Mouse (Mus musculus): ENCODE results near the gene Prkag1. TPM values are rescaled to one million over a fixed set of nuclear protein-coding genes. Genes with fewer than 3 reads are reported as not detected.

The Prkag1 gene
- polyA plus RNA-seq, 1 experiment from 2014 or later: 94.1 TPM

- Histone ChIP-seq H3K9me3 (replicated peaks) (no peaks in the 10 kb centered on the region), H3K4me3 (replicated peaks) (0 out of 2 replicates have a peak overlapping the region, but pooled peaks have one; percentile 12), H3K27me3 (peaks cover 100% of the 10 kb centered on the region), H3K4me1 (replicated peaks) (peaks cover 38% of the 10 kb centered on the region), H3K36me3 (replicated peaks) (no peaks in the 10 kb centered on the region), H3K27ac (replicated peaks) (no peak overlapping the region), H3K9ac (no peak overlapping the region), H3K4me2 (peak overlapping the region; percentile 44)
- ATAC-seq (ENCODE audit: insufficient read depth): 0 out of 2 replicates have a peak, but pooled peaks have one; percentile 24
- WGBS (ENCODE audit: insufficient replicate concordance): 3% methylated on average over 60 of the region's 62 CpGs
Observed at GRCm38 (mm10) chr15:98776280-98777004, 54.9 kb downstream of the Prkag1 start.

GRCm38 (mm10) chr15:98775533-98775932, 55.8 kb downstream of the Prkag1 start:
- Histone ChIP-seq H3K4me1 (replicated peaks) (peaks cover 38% of the 10 kb centered on the region), H3K4me3 (replicated peaks) (no peak overlapping the region), H3K4me2 (no peak overlapping the region), H3K36me3 (replicated peaks) (no peaks in the 10 kb centered on the region), H3K27ac (replicated peaks) (no peak overlapping the region), H3K9ac (no peak overlapping the region), H3K9me3 (replicated peaks) (no peaks in the 10 kb centered on the region), H3K27me3 (peaks cover 99% of the 10 kb centered on the region)
- 10% methylated on average over 5 of the region's 5 CpGs for WGBS (ENCODE audit: insufficient replicate concordance)
- ATAC-seq (ENCODE audit: insufficient read depth): no peak

DNA sequence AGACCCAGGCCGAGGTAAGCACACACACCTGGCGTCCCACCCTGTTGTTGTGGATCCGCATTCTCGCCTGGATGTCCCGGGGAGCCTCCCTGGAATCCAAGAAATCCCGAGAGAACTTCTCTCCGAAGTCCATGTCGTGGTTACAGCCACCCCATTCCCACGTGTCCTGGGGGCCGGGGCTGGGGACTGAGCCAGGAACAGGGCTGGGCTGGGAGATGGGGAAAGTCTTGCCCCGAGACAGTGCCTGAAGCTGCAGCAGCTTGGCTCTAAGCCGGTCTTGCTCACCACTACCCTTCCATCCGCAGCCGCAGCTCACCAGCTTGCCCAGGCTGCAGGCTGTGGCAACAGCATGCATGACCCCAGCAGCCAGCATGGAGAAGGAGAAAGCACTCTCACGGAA, 57.2 kb downstream of the Prkag1 start:
- H3K4me3 ChIP-seq (replicated peaks): no peak overlapping the region
- no peak overlapping the region for H3K4me2 ChIP-seq
- no peaks in the 10 kb centered on the region for H3K36me3 ChIP-seq (replicated peaks)
- H3K4me1 ChIP-seq (replicated peaks): peaks cover 38% of the 10 kb centered on the region
- 29% methylated on average over 15 of the region's 15 CpGs for WGBS (ENCODE audit: insufficient replicate concordance)
- H3K9ac ChIP-seq: no peak overlapping the region
- ATAC-seq (ENCODE audit: insufficient read depth): no peak
- H3K27ac ChIP-seq (replicated peaks): no peak overlapping the region
- H3K27me3 ChIP-seq: peaks cover 92% of the 10 kb centered on the region
- H3K9me3 ChIP-seq (replicated peaks): no peaks in the 10 kb centered on the region

DNA sequence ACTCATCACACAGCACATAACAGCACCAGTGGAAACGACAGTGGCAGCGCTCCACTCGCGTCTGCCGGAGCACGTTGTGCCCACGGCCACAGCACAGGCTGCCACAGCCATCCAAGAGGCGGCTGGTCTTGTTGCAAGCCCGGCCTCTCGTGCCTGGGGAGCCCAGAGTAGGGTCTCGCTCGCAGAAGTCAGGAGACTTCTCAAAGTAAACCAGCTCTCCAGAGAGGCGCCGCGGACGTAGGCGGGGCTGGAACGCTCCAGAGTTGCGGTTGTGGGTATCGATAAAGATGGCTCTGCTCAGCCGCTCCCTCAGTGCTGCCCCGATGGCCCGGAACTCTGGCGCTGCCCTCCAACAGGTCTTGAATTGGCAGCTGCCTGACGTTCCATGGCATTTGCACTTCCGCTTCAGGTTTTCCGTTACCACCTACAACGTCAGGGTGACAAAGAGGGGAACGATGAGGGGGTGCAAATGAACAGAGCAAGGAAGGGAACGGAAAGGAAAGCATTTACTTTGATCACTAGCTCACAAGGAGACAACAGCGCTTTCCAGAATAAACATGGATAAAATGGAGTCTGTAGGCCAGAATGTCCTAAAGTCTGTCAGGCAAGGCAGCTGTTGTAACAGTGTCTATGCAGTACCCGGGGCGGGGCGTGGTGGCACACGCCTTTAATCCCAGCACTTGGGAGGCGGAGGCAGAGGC, 58.7 kb downstream of the Prkag1 start:
- H3K9me3 ChIP-seq (replicated peaks): no peaks in the 10 kb centered on the region
- no peak overlapping the region for H3K27ac ChIP-seq (replicated peaks)
- H3K9ac ChIP-seq: no peak overlapping the region
- WGBS (ENCODE audit: insufficient replicate concordance): 2% methylated on average over 36 of the region's 36 CpGs
- peak overlapping the region; percentile 40 for H3K4me3 ChIP-seq (replicated peaks)
- H3K4me2 ChIP-seq: peak overlapping the region; percentile 61
- peaks cover 30% of the 10 kb centered on the region for H3K4me1 ChIP-seq (replicated peaks)
- peaks cover 91% of the 10 kb centered on the region for H3K27me3 ChIP-seq
- no peaks in the 10 kb centered on the region for H3K36me3 ChIP-seq (replicated peaks)
- no peak for ATAC-seq (ENCODE audit: insufficient read depth)

GRCm38 (mm10) chr15:98771813-98772425, 59.4 kb downstream of the Prkag1 start:
- Histone ChIP-seq H3K9me3 (replicated peaks) (no peaks in the 10 kb centered on the region), H3K4me1 (replicated peaks) (peaks cover 23% of the 10 kb centered on the region), H3K4me2 (peak overlapping the region; percentile 61), H3K27me3 (peaks cover 84% of the 10 kb centered on the region), H3K4me3 (replicated peaks) (peak overlapping the region; percentile 40), H3K9ac (no peak overlapping the region), H3K27ac (replicated peaks) (no peak overlapping the region), H3K36me3 (replicated peaks) (no peaks in the 10 kb centered on the region)
- 5% methylated on average over 12 of the region's 12 CpGs for WGBS (ENCODE audit: insufficient replicate concordance)
- no peak for ATAC-seq (ENCODE audit: insufficient read depth)

- Histone ChIP-seq H3K4me2 (no peak overlapping the region), H3K9me3 (replicated peaks) (no peaks in the 10 kb centered on the region), H3K9ac (no peak overlapping the region), H3K27ac (replicated peaks) (no peak overlapping the region), H3K4me3 (replicated peaks) (no peak overlapping the region), H3K27me3 (peaks cover 76% of the 10 kb centered on the region), H3K4me1 (replicated peaks) (peaks cover 18% of the 10 kb centered on the region), H3K36me3 (replicated peaks) (no peaks in the 10 kb centered on the region)
- no peak for ATAC-seq (ENCODE audit: insufficient read depth)
- 49% methylated on average over 5 of the region's 5 CpGs for WGBS (ENCODE audit: insufficient replicate concordance)
Observed at GRCm38 (mm10) chr15:98768259-98768658, 63.1 kb downstream of the Prkag1 start.

DNA sequence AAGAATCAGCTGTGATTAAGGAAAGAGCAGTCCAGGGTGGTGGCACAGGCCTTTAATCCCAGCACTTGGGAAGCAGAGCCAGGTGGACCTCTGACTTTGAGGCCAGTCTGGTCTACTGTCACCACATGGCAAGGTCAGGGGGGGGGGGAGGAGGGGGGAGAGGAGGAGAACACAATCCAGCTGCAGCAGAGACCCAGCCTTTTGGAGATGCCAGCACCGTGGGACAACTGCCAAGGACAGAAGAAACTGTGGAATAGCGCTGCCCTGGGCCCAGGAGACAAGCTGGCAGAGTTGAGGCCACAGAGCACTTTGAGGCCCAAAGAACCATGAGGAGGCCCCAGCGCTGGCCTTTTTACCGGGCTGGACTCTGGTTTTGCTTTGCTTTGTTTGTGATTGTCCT, 65.4 kb downstream of the Prkag1 start:
- Histone ChIP-seq H3K27ac (replicated peaks) (no peak overlapping the region), H3K4me2 (no peak overlapping the region), H3K36me3 (replicated peaks) (no peaks in the 10 kb centered on the region), H3K9ac (no peak overlapping the region), H3K4me1 (replicated peaks) (peaks cover 27% of the 10 kb centered on the region), H3K4me3 (replicated peaks) (no peak overlapping the region), H3K9me3 (replicated peaks) (no peaks in the 10 kb centered on the region), H3K27me3 (peaks cover 60% of the 10 kb centered on the region)
- no peak for ATAC-seq (ENCODE audit: insufficient read depth)
- 68% methylated on average over 4 of the region's 4 CpGs for WGBS (ENCODE audit: insufficient replicate concordance)

Other genes starting within 250 kb of the Prkag1 start
- 6.6 and 6.9 TPM in 2 replicates for gene Adcy6, start 221.4 kb downstream of the Prkag1 start, polyA plus RNA-seq (2015; fragmentation: Nextera tagmentation; extraction: Ambion mirVana)
- 0.52 and 0.96 TPM in 2 replicates for gene Cacnb3, start 200.7 kb downstream of the Prkag1 start, polyA plus RNA-seq (2015; fragmentation: Nextera tagmentation; extraction: Ambion mirVana)
- 9.5 and 10.2 TPM in 2 replicates for gene Ddx23, start 168.6 kb downstream of the Prkag1 start, polyA plus RNA-seq (2015; fragmentation: Nextera tagmentation; extraction: Ambion mirVana)
- 0.84 and 0.89 TPM in 2 replicates for gene Rnd1, start 154.1 kb downstream of the Prkag1 start, polyA plus RNA-seq (2015; fragmentation: Nextera tagmentation; extraction: Ambion mirVana)
- not detected in 2 replicates for gene Ccdc65, start 123.3 kb downstream of the Prkag1 start, polyA plus RNA-seq (2015; fragmentation: Nextera tagmentation; extraction: Ambion mirVana)
- gene Fkbp11, start 103.3 kb downstream of the Prkag1 start, polyA plus RNA-seq (2015; fragmentation: Nextera tagmentation; extraction: Ambion mirVana): 156 and 176 TPM in 2 replicates
- gene Arf3, start 68.3 kb downstream of the Prkag1 start, polyA plus RNA-seq (2015; fragmentation: Nextera tagmentation; extraction: Ambion mirVana): 11.7 and 14.3 TPM in 2 replicates
- gene Wnt10b, start 53.4 kb downstream of the Prkag1 start, polyA plus RNA-seq (2015; fragmentation: Nextera tagmentation; extraction: Ambion mirVana): not detected in 2 replicates
- gene Wnt1, start 41.7 kb downstream of the Prkag1 start, polyA plus RNA-seq (2015; fragmentation: Nextera tagmentation; extraction: Ambion mirVana): not detected in 2 replicates
- not detected in 2 replicates for gene Ddn, start 22.0 kb downstream of the Prkag1 start, polyA plus RNA-seq (2015; fragmentation: Nextera tagmentation; extraction: Ambion mirVana)
- gene Kmt2d, start 39.7 kb upstream of the Prkag1 start, polyA plus RNA-seq (2015; fragmentation: Nextera tagmentation; extraction: Ambion mirVana): 3.7 and 4.2 TPM in 2 replicates
- 2.9 and 3.0 TPM in 2 replicates for gene Rhebl1, start 63.0 kb upstream of the Prkag1 start, polyA plus RNA-seq (2015; fragmentation: Nextera tagmentation; extraction: Ambion mirVana)
- gene Dhh, start 67.0 kb upstream of the Prkag1 start, polyA plus RNA-seq (2015; fragmentation: Nextera tagmentation; extraction: Ambion mirVana): 0.08 and 0.12 TPM in 2 replicates
- gene Lmbr1l, start 86.7 kb upstream of the Prkag1 start, polyA plus RNA-seq (2015; fragmentation: Nextera tagmentation; extraction: Ambion mirVana): 4.7 and 4.8 TPM in 2 replicates
- gene Tuba1b, start 103.0 kb upstream of the Prkag1 start, polyA plus RNA-seq (2015; fragmentation: Nextera tagmentation; extraction: Ambion mirVana): 1,053 and 1,106 TPM in 2 replicates
- gene Gm49450, start 122.0 kb upstream of the Prkag1 start, polyA plus RNA-seq (2015; fragmentation: Nextera tagmentation; extraction: Ambion mirVana): not detected in 2 replicates
- 71.7 and 75.1 TPM in 2 replicates for gene Tuba1a, start 122.2 kb upstream of the Prkag1 start, polyA plus RNA-seq (2015; fragmentation: Nextera tagmentation; extraction: Ambion mirVana)
- gene Tuba1c, start 198.4 kb upstream of the Prkag1 start, polyA plus RNA-seq (2015; fragmentation: Nextera tagmentation; extraction: Ambion mirVana): 271 and 291 TPM in 2 replicates
- gene Prph, start 223.7 kb upstream of the Prkag1 start, polyA plus RNA-seq (2015; fragmentation: Nextera tagmentation; extraction: Ambion mirVana): 0.83 and 1.2 TPM in 2 replicates
- 14.6 and 15.9 TPM in 2 replicates for gene Troap, start 243.1 kb upstream of the Prkag1 start, polyA plus RNA-seq (2015; fragmentation: Nextera tagmentation; extraction: Ambion mirVana)

Measured in liver, embryonic 15.5 days (tissue).